Mouse (Mus musculus) myocyte (in vitro differentiated cells): ENCODE results near the gene Cyb561.

Source experiments
- CEBPB ChIP-seq: IDR thresholded peaks from 2 replicates; pipeline ENCODE4 v1.6.1; 2011; ENCODE audit warnings: mild to moderate bottlenecking, moderate library complexity; ENCODE audit not compliant: poor library complexity, insufficient read depth, severe bottlenecking
- E2F4 ChIP-seq: IDR thresholded peaks from one replicate; pipeline ENCODE4 v1.6.1; 2011; ENCODE audit warnings: mild to moderate bottlenecking, control low read depth, moderate library complexity; ENCODE audit not compliant: insufficient read depth
- MAX ChIP-seq: IDR thresholded peaks from one replicate; pipeline ENCODE4 v1.6.1; 2011; ENCODE audit warnings: low read depth, mild to moderate bottlenecking, control low read depth
- MYOG ChIP-seq, 3 experiments: IDR thresholded peaks; one replicate each; pipeline ENCODE4 v1.6.1; 2011; ENCODE audit warnings: control low read depth in 2 of 3, low read depth in 2 of 3, mild to moderate bottlenecking in 2 of 3; ENCODE audit not compliant: insufficient read length in 2 of 3, control insufficient read depth in 1 of 3, insufficient read depth in 1 of 3
- POLR2A ChIP-seq: IDR thresholded peaks from one replicate; pipeline ENCODE4 v1.6.1; 2011; ENCODE audit warnings: low read depth, mild to moderate bottlenecking, control low read depth, moderate library complexity; ENCODE audit not compliant: insufficient read length
- POLR2AphosphoS2 ChIP-seq: IDR thresholded peaks from one replicate; pipeline ENCODE4 v1.6.1; 2011; ENCODE audit warnings: low read depth, control low read depth; ENCODE audit not compliant: insufficient read length
- TCF12 ChIP-seq: IDR thresholded peaks from one replicate; pipeline ENCODE4 v1.6.1; 2011; ENCODE audit warnings: mild to moderate bottlenecking, control low read depth; ENCODE audit not compliant: poor library complexity, insufficient read depth, severe bottlenecking
- USF1 ChIP-seq: IDR thresholded peaks from one replicate; pipeline ENCODE4 v1.6.1; 2011; ENCODE audit warnings: low read depth, mild to moderate bottlenecking, control low read depth, moderate library complexity

DNA sequence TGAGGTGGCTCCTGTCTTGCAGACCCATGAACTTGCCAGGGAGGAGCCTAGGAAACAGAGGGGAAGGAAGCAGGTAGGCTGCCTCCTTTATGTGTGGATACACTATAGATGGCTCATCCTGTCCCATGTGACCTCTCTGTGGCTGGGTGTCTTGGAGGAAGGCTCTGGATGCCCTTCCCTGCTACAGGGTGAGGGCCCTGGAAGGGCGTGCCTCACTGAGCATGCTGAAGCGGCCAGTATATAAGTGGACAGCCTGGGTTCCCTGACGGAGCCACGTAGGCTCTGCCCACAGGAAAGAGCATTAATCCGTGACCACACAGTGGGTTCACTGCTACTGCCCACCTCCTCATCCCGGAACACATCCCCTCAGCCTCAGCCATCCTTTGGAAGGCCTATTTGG, 36.3 kb upstream of the Cyb561 start:
- TF ChIP-seq MAX, result no peak
- TF ChIP-seq POLR2A, result no peak
- no peak for TF ChIP-seq E2F4
- no peak for TF ChIP-seq USF1
- no peak for TF ChIP-seq MYOG (IDR thresholded peaks at IDR 0.05; ENCODE audit: control insufficient read depth in 1 of 3, insufficient read depth in 1 of 3, insufficient read length in 2 of 3, low read depth in 2 of 3)
- no peak for TF ChIP-seq TCF12
- TF ChIP-seq CEBPB, result no peak
- TF ChIP-seq POLR2AphosphoS2, result no peak
